Mouse (Mus musculus): Measurements from ENCODE around the gene Igsf3.

GRCm38 (mm10) chr3:101418740-101419652 lies 42.1 kb downstream of the Igsf3 start:
- TF ChIP-seq CTCF (IDR thresholded peaks at IDR 0.05) (no peak), EP300 (IDR thresholded peaks at IDR 0.05; ENCODE audit: insufficient read depth, low read depth, low read length) (no peak), POLR2A (IDR thresholded peaks at IDR 0.05; ENCODE audit: insufficient read depth, low read depth, low read length) (no peak)

Data from heart, adult 2 months (tissue).